Mouse (Mus musculus): ENCODE measurements around the gene Tbl2. TPM values are rescaled to one million over a fixed set of nuclear protein-coding genes. Genes with fewer than 3 reads are reported as not detected.

Gene Tbl2
- 10 to 100 TPM; 25.4 to 34.4 (median 28.4) TPM for total RNA-seq (2022)

DNA sequence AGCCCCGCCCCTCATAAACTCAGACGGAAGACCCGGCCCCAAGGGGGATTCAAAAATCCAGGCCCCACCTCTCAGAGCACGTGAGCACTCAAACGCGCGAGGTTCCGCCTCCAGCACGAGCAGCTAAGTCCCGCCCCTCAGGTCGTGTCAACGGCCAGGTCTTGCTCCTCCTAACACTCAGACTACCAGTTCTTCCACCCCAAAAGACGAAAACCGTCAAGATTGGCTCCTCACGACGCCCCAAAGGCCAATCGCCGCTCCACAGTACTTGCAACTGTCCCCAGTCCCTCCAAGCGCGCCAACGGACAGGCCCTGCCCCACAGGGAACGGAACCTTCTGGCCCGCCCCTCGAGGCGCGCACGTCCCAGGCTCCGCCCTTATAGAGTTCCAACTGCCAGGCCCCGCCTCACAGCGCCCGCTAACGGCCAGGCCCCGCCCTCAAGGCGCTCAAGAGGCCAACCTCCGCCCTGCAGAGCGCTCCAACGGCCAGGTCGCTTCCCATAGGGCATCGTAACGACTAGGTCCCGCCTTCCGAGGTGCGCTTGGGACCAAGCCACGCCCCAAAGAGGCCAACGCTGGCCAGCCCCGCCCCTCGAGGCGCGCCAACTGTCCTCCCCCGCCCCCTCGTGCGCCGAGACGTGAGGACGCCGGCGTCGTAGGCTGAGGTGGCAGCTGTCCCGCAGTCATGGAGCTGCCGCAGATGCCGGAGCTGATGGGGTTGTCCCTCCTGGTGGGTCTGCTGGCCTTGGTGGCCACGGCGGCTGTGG lies at the start of gene Tbl2:
Gene Tbl2, plus strand, starts transcription at position 605 of the 767 bp plus-strand sequence.
- peak; percentile 97 to 98 for DNase-seq (ENCODE audit: low spot score in 2 of 2)

GRCm38 (mm10) chr5:135100981-135101380 lies 48.5 kb upstream of the Tbl2 start:
- no peak for DNase-seq (ENCODE audit: low spot score in 2 of 2)

GRCm38 (mm10) chr5:135103999-135104660 lies 45.3 kb upstream of the Tbl2 start:
- no peak for DNase-seq (ENCODE audit: low spot score in 2 of 2)

- DNase-seq (ENCODE audit: low spot score in 2 of 2) = peak; percentile 49 to 50
Measured at GRCm38 (mm10) chr5:135106758-135107256, 42.6 kb upstream of the Tbl2 start.

- peak in 1 of 2 experiments; percentile 8 for DNase-seq (ENCODE audit: low spot score in 2 of 2)
Measured at GRCm38 (mm10) chr5:135107521-135108501, 41.6 kb upstream of the Tbl2 start.

- no peak for DNase-seq (ENCODE audit: low spot score in 2 of 2)
Measured at GRCm38 (mm10) chr5:135109017-135109416, 40.4 kb upstream of the Tbl2 start.

DNA sequence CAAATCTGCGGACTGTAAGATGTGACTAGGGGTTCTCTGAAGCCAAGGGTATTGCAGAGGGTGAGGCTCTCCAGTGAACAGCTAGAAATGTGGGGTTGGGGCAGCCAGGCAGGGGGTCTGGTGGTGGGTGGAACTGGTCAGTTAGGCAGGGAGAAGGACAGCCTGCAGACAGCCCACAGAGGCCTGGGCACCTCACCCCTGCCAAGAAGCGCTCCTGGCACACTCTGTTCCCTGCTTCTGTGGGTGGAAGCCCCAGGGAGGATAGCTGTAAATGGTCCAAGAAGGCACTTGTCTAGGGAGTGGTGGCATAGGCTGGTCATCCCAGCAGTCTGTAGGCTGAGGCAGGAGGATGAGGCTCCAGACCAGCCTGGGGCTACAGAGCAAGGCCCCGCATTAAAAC lies 40.0 kb upstream of the Tbl2 start:
- DNase-seq (ENCODE audit: low spot score in 2 of 2) = no peak

GRCm38 (mm10) chr5:135109976-135110375 lies 39.5 kb upstream of the Tbl2 start:
- DNase-seq (ENCODE audit: low spot score in 2 of 2) = no peak

- no peak for DNase-seq (ENCODE audit: low spot score in 2 of 2)
Measured at GRCm38 (mm10) chr5:135113782-135114181, 35.7 kb upstream of the Tbl2 start.

DNA sequence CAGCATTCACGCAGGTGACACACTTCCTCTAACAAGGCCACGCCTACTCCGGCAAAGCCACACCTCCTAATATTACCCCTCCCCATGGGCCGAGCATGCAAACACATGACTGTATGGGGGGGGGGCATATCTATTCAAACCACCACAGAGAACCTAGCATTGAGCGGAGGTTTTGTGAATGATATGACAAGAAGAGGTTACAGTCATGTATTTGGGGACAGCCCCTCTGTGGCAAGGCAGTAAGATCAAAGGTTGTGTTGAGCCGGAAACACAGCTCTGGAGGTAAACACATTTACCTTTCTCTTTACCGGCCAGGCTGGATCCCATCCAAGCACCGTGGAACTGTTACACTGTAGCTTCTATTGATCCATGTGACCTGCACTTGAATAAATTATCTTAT lies 34.2 kb upstream of the Tbl2 start:
- DNase-seq (ENCODE audit: low spot score in 2 of 2) = no peak

DNA sequence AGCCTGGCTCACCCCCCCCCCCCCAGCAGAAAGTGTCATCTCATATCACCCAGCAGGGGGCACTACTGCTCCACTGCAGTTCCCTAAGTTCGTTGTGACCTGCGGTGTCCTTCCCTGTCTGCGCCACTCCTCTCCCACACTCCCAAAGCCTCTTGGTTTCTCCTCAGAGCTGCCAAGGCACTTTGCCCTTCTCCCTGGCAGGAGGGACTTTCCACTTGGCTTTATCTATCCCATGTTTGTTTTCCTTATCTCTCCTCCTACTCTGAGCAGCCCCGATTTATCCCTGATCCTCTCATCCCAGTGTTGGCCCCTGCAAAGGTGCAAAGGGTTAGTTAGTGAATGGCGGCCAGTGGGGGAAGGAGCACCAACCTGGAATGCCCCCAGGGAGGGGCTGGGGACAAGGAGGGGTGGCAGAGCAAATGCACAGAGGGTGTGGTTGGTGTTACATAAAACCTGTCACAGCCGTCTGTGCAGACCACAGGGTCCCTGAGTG lies 30.8 kb upstream of the Tbl2 start:
- DNase-seq (ENCODE audit: low spot score in 2 of 2) = peak; percentile 21 to 55

GRCm38 (mm10) chr5:135120753-135121152 lies 28.7 kb upstream of the Tbl2 start:
- no peak for DNase-seq (ENCODE audit: low spot score in 2 of 2)

GRCm38 (mm10) chr5:135126121-135126520 lies 23.3 kb upstream of the Tbl2 start:
- DNase-seq (ENCODE audit: low spot score in 2 of 2) = no peak

- DNase-seq (ENCODE audit: low spot score in 2 of 2) = no peak
Measured at GRCm38 (mm10) chr5:135127669-135128068, 21.8 kb upstream of the Tbl2 start.

DNA sequence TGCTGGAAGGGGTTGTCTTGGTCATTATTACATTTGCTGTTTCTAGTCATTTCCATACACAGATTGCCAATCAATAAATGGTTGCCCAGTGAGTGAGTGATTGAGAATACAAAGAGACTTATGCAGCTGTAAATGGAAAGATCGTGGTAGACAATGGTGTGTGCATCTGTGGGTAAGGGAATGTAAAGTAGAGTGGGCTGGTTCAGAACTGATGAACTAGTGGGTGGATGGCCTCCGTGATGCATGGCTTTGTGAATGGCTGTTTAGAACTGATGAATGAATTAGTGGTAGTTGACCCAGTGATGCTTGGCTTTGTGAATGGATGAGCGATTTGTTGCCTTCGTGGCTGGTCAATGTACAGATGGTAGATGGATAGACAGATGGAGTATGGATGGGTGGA lies 19.7 kb upstream of the Tbl2 start:
- DNase-seq (ENCODE audit: low spot score in 2 of 2) = no peak

DNA sequence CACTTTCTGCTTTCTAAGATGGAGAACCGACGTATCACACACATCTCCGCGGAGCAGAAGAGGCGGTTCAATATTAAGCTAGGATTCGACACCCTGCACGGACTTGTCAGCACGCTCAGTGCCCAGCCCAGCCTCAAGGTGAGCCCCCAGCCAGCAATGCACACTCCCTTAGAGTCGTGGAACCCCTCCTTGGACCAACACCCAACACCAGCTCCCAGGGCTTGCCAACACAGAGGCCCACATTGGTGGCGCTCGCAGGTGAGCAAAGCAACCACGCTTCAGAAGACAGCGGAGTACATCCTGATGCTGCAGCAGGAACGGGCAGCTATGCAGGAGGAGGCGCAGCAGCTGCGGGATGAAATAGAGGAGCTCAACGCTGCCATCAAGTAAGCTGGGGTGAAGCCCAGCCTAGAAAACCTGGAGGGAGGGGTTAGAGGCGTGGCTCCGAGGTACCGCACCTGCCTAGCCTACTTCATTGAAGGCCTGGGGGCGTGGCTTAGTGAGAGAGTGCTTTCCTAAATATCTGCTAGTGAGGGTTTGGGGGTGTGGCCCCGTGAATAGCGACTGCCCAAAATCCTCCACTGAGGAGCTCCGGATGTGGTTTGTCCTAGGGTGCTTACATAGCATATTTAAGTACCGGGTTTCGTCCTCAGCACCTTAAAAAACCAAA lies 15.6 kb upstream of the Tbl2 start:
- DNase-seq (ENCODE audit: low spot score in 2 of 2) = peak in 1 of 2 experiments; percentile 13

GRCm38 (mm10) chr5:135134534-135134933 lies 14.9 kb upstream of the Tbl2 start:
- no peak for DNase-seq (ENCODE audit: low spot score in 2 of 2)

GRCm38 (mm10) chr5:135139881-135140280 lies 9.6 kb upstream of the Tbl2 start:
- no peak for DNase-seq (ENCODE audit: low spot score in 2 of 2)

DNA sequence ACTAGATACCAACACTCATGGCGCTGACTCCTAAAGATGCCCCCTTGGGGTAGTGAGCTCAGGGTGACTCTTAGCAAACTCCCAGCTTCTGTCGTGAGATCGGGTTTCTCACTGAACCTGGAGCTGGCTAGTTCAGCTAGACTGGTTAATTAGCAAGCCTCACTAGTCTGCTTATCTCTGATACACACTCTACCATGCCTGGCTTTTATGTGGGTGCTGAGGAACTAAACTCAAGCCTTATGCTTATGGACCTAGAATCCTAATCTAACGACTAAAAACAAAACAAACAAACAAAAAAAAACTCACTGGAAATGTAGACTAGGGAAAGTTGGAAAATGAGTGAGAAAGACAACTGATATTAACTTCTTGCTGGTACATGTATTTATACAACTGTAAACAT lies 5.0 kb upstream of the Tbl2 start:
- no peak for DNase-seq (ENCODE audit: low spot score in 2 of 2)

DNA sequence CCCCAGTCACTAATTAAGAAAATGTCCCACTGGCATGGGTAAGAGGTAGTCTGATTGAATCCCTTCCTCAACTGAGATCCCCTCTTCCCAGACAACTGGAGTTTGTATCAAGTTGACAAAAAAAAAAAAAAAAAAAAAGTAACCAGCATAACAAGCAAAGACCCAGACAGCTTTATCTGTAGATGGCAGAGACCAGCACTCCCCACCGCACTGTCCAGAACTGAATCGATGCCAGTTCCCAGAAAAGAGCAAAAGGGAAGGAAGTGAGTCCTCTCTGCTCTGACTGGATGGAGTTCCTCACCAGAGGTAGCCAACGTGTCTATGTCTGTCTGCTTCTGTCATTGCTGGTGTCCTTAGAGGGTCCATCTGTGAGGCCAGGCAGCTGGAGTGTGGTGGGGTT lies 3.9 kb upstream of the Tbl2 start:
- no peak for DNase-seq (ENCODE audit: low spot score in 2 of 2)

GRCm38 (mm10) chr5:135145955-135146354 lies 3.5 kb upstream of the Tbl2 start:
- DNase-seq (ENCODE audit: low spot score in 2 of 2) = no peak
